Comparison of ENCODE assay signal across 8 mouse cellular contexts in the genomic region with DNA sequence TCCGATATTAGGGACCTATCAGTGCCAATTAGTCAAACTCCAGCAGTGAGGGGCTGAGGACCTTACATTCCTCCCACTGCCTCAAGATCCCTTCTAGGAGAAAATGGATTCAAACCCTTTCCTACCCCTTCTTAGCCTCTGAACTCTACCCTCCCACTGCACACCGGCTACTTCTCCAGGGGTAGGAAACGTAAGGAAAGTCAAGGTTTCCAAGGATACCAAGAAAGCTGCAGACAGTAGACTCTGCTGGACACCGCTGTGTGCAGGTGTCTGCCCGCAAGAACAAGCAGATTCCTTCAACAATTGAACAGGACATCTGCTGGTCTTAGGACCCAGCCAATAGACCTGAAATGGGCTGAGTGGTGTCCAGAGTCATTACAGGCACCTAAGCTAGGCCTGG. TPM values are rescaled to one million over a fixed set of nuclear protein-coding genes. Genes with fewer than 3 reads are reported as not detected.
DNase-seq lines count a peak whose midpoint lies in the region; ATAC-seq and TF ChIP-seq lines count a peak whose summit lies in the region.

No protein-coding gene starts in this region.

- DNase-seq in kidney, postnatal 14 days: no peak
- DNase-seq in hindbrain, postnatal 0 days (ENCODE audit: low spot score): no peak
- DNase-seq in right cerebral cortex, postnatal 4 days: no peak
- DNase-seq in thymus, postnatal 25 days: no peak
- DNase-seq in adrenal gland, postnatal 10 days: no peak

- ATAC-seq in kidney, embryonic 15.5 days (replicated peaks; ENCODE audit: low FRiP score): no peak; the same call in 1 of the 2 replicates
- ATAC-seq in embryonic facial prominence, embryonic 12.5 days (ENCODE audit: insufficient number of reproducible peaks, insufficient read depth, low FRiP score, low TSS enrichment): no peak
- no peak; the same call in none of the 2 replicates for ATAC-seq in hindbrain, postnatal 0 days
- no peak; the same call in 1 of the 2 replicates for ATAC-seq in midbrain, embryonic 16.5 days

- no peaks in the 10 kb centered on the region for H3K27me3 ChIP-seq in kidney, embryonic 15.5 days
- H3K27me3 ChIP-seq in embryonic facial prominence, embryonic 12.5 days: no peaks in the 10 kb centered on the region
- H3K27me3 ChIP-seq in hindbrain, postnatal 0 days (ENCODE audit: insufficient read depth, low read length): no peaks in the 10 kb centered on the region
- no peaks in the 10 kb centered on the region for H3K27me3 ChIP-seq in midbrain, embryonic 16.5 days (ENCODE audit: control insufficient read depth, insufficient read depth, low read depth, low read length)

- H3K4me1 ChIP-seq in kidney, embryonic 15.5 days: peaks cover 56% of the 10 kb centered on the region
- H3K4me1 ChIP-seq in embryonic facial prominence, embryonic 12.5 days: peaks cover 37% of the 10 kb centered on the region
- H3K4me1 ChIP-seq in hindbrain, postnatal 0 days (ENCODE audit: insufficient read depth, low read length): peaks cover 33% of the 10 kb centered on the region
- peaks cover 48% of the 10 kb centered on the region for H3K4me1 ChIP-seq in midbrain, embryonic 16.5 days (ENCODE audit: control insufficient read depth, insufficient read depth, low read length)

- H3K27ac ChIP-seq in kidney, embryonic 15.5 days: peak overlapping the region; percentile 93
- H3K27ac ChIP-seq in embryonic facial prominence, embryonic 12.5 days: peak overlapping the region; percentile 78; the same call in 1 of the 2 replicates
- H3K27ac ChIP-seq in hindbrain, postnatal 0 days: peak overlapping the region; percentile 86
- H3K27ac ChIP-seq in midbrain, embryonic 16.5 days (ENCODE audit: low read length): peak overlapping the region; percentile 90

- TF ChIP-seq CTCF in hindbrain, postnatal 0 days (IDR thresholded peaks at IDR 0.05; ENCODE audit: low read depth): no peak

- H3K9ac ChIP-seq in kidney, embryonic 15.5 days: peak overlapping the region; percentile 82; the same call in 1 of the 2 replicates
- 0 out of 2 replicates have a peak overlapping the region, but pooled peaks have one; percentile 69 for H3K9ac ChIP-seq in embryonic facial prominence, embryonic 12.5 days
- peak overlapping the region; percentile 91 for H3K9ac ChIP-seq in hindbrain, postnatal 0 days (replicated peaks; ENCODE audit: low read length)
- peak overlapping the region; percentile 93 for H3K9ac ChIP-seq in midbrain, embryonic 16.5 days (ENCODE audit: low read depth, low read length)

- no peaks in the 10 kb centered on the region for H3K36me3 ChIP-seq in kidney, embryonic 15.5 days
- H3K36me3 ChIP-seq in embryonic facial prominence, embryonic 12.5 days: no peaks in the 10 kb centered on the region
- no peaks in the 10 kb centered on the region for H3K36me3 ChIP-seq in hindbrain, postnatal 0 days (ENCODE audit: insufficient read depth, low read length)
- no peaks in the 10 kb centered on the region for H3K36me3 ChIP-seq in midbrain, embryonic 16.5 days (ENCODE audit: control insufficient read depth, insufficient read depth, low read length)

- peak overlapping the region; percentile 80 for H3K4me3 ChIP-seq in kidney, embryonic 15.5 days (replicated peaks)
- H3K4me3 ChIP-seq in embryonic facial prominence, embryonic 12.5 days: peak overlapping the region; percentile 60
- peak overlapping the region; percentile 75 for H3K4me3 ChIP-seq in hindbrain, postnatal 0 days (ENCODE audit: low read length)
- H3K4me3 ChIP-seq in midbrain, embryonic 16.5 days (ENCODE audit: low read depth, low read length): peak overlapping the region; percentile 76

- no peaks in the 10 kb centered on the region for H3K9me3 ChIP-seq in kidney, embryonic 15.5 days (replicated peaks)
- H3K9me3 ChIP-seq in embryonic facial prominence, embryonic 12.5 days: no peaks in the 10 kb centered on the region
- H3K9me3 ChIP-seq in hindbrain, postnatal 0 days (ENCODE audit: low read length): no peaks in the 10 kb centered on the region
- H3K9me3 ChIP-seq in midbrain, embryonic 16.5 days (replicated peaks; ENCODE audit: control insufficient read depth, low read length, poor library complexity, severe bottlenecking): no peaks in the 10 kb centered on the region

- WGBS in kidney, embryonic 15.5 days: 50% methylated on average over 5 of the region's 5 CpGs
- 24% methylated on average over 5 of the region's 5 CpGs for WGBS in embryonic facial prominence, embryonic 12.5 days
- WGBS in hindbrain, postnatal 0 days: 27% methylated on average over 5 of the region's 5 CpGs
- WGBS in midbrain, embryonic 16.5 days: 22% methylated on average over 5 of the region's 5 CpGs

- peak overlapping the region; percentile 94 for H3K4me2 ChIP-seq in kidney, embryonic 15.5 days
- H3K4me2 ChIP-seq in embryonic facial prominence, embryonic 12.5 days (replicated peaks): peak overlapping the region; percentile 80
- H3K4me2 ChIP-seq in hindbrain, postnatal 0 days (ENCODE audit: low read depth, low read length): peak overlapping the region; percentile 79
- peak overlapping the region; percentile 87 for H3K4me2 ChIP-seq in midbrain, embryonic 16.5 days (ENCODE audit: low read length)

RNA-seq across cellular contexts. Expression of a gene that starts 0.8 kb away (rescaled TPM):
- polyA plus RNA-seq in kidney, embryonic 15.5 days (2015; fragmentation: Nextera tagmentation; extraction: Ambion mirVana): 9.4 and 11.7 TPM in 2 replicates
- polyA plus RNA-seq in embryonic facial prominence, embryonic 12.5 days (2016; fragmentation: Nextera tagmentation; extraction: Ambion mirVana): 8.5 and 8.8 TPM in 2 replicates
- total RNA-seq in hindbrain, postnatal 0 days (2014; rRNA removed): 106 and 113 TPM in 2 replicates
- 13.5 and 13.7 TPM in 2 replicates for polyA plus RNA-seq in hindbrain, postnatal 0 days (2015; fragmentation: Nextera tagmentation; extraction: Ambion mirVana)
- 18.4 and 21.0 TPM in 2 replicates for polyA plus RNA-seq in midbrain, embryonic 16.5 days (2015; fragmentation: Nextera tagmentation; extraction: Ambion mirVana)
- 10 to 100 TPM; 46.2 to 56.8 TPM for total RNA-seq in adrenal gland, postnatal 10 days (2021)

RNA-seq across cellular contexts. Expression of a gene that starts 51.0 kb away (rescaled TPM):
- 765 and 856 TPM in 2 replicates for polyA plus RNA-seq in kidney, embryonic 15.5 days (2015; fragmentation: Nextera tagmentation; extraction: Ambion mirVana)
- polyA plus RNA-seq in embryonic facial prominence, embryonic 12.5 days (2016; fragmentation: Nextera tagmentation; extraction: Ambion mirVana): 695 and 699 TPM in 2 replicates
- total RNA-seq in hindbrain, postnatal 0 days (2014; rRNA removed): 526 and 754 TPM in 2 replicates
- polyA plus RNA-seq in hindbrain, postnatal 0 days (2015; fragmentation: Nextera tagmentation; extraction: Ambion mirVana): 456 and 459 TPM in 2 replicates
- polyA plus RNA-seq in midbrain, embryonic 16.5 days (2015; fragmentation: Nextera tagmentation; extraction: Ambion mirVana): 405 and 414 TPM in 2 replicates
- 100 to 1,000 TPM; 554 to 575 TPM for total RNA-seq in adrenal gland, postnatal 10 days (2021)
